Mouse (Mus musculus) embryo, embryonic 11.5 days (tissue): ENCODE data around the gene 2310011J03Rik.

Experiments
- DNase-seq: peaks from one replicate; pipeline ENCODE4 v3.0.0-alpha.2; 2012; ENCODE audit warnings: low read depth, low spot score

The 2310011J03Rik gene

GRCm38 (mm10) chr10:80316359-80316781, 4.0 kb downstream of the 2310011J03Rik start:
- no peak for DNase-seq

GRCm38 (mm10) chr10:80315315-80315714, 5.0 kb downstream of the 2310011J03Rik start:
- DNase-seq, result no peak

- DNase-seq, result no peak
Observed at GRCm38 (mm10) chr10:80314494-80315001, 5.8 kb downstream of the 2310011J03Rik start.

GRCm38 (mm10) chr10:80313627-80314201, 6.6 kb downstream of the 2310011J03Rik start:
- no peak for DNase-seq

- no peak for DNase-seq
Observed at GRCm38 (mm10) chr10:80312586-80313504, 7.5 kb downstream of the 2310011J03Rik start.

- DNase-seq, result no peak
Observed at GRCm38 (mm10) chr10:80311560-80311959, 8.8 kb downstream of the 2310011J03Rik start.

GRCm38 (mm10) chr10:80304862-80305261, 15.5 kb downstream of the 2310011J03Rik start:
- no peak for DNase-seq

GRCm38 (mm10) chr10:80304458-80304857, 15.9 kb downstream of the 2310011J03Rik start:
- no peak for DNase-seq

- DNase-seq, result no peak
Observed at GRCm38 (mm10) chr10:80302471-80302881, 17.9 kb downstream of the 2310011J03Rik start.

- DNase-seq, result no peak
Observed at GRCm38 (mm10) chr10:80302082-80302355, 18.3 kb downstream of the 2310011J03Rik start.

- DNase-seq, result no peak
Observed at GRCm38 (mm10) chr10:80301256-80302081, 18.9 kb downstream of the 2310011J03Rik start.

GRCm38 (mm10) chr10:80300672-80301181, 19.6 kb downstream of the 2310011J03Rik start:
- DNase-seq, result no peak

GRCm38 (mm10) chr10:80299824-80300223, 20.5 kb downstream of the 2310011J03Rik start:
- no peak for DNase-seq

- DNase-seq, result no peak
Observed at GRCm38 (mm10) chr10:80299301-80299700, 21.0 kb downstream of the 2310011J03Rik start.

- DNase-seq, result peak; percentile 67
Observed at GRCm38 (mm10) chr10:80298571-80299281, 21.6 kb downstream of the 2310011J03Rik start.

- DNase-seq, result no peak
Observed at GRCm38 (mm10) chr10:80297526-80298133, 22.7 kb downstream of the 2310011J03Rik start.

- DNase-seq, result no peak
Observed at GRCm38 (mm10) chr10:80296824-80297223, 23.5 kb downstream of the 2310011J03Rik start.

GRCm38 (mm10) chr10:80295618-80296425, 24.5 kb downstream of the 2310011J03Rik start, which contains the start of gene Apc2:
Gene Apc2 (plus strand): TSS chr10:80295977.
- peak; percentile 63 for DNase-seq

GRCm38 (mm10) chr10:80294788-80295303, 25.5 kb downstream of the 2310011J03Rik start:
- no peak for DNase-seq
